Mouse (Mus musculus) left cerebral cortex, adult 2 months (tissue): ENCODE measurements at regions not wholly inside any gene's neighbourhood (a gene's known extent, or its start where the extent isn't known, plus 50 kb on each side); places are given as distances from the start of the nearest gene placed in this dataset.

Experiments used
- DNase-seq, 2 experiments: peaks; one replicate each; pipeline ENCODE4 v3.0.0; 2021 to 2022; ENCODE audit warnings: low spot score in 2 of 2, mixed read lengths in 1 of 2; ENCODE audit errors: extremely low spot score in 1 of 2
- H3K27ac ChIP-seq: fragments of 200-600 bp; 2 replicates; pipeline ENCODE4 v1.8.1; 2022
- H3K4me3 ChIP-seq: fragments of 200-600 bp; 2 replicates; pipeline ENCODE4 v1.8.1; 2022
- CTCF ChIP-seq: fragments of 200-600 bp; IDR thresholded peaks from 2 replicates; pipeline ENCODE4 v1.8.1; 2022; ENCODE audit warnings: antibody characterized with exemption, mild to moderate bottlenecking, moderate library complexity
- intact Hi-C: fragments of 180-260 bp; cut with DNase I; formaldehyde crosslinking; loops from one replicate; pipeline ENCODE4 v1.15.1; 2025

- peak in 1 of 2 experiments; percentile 27 for DNase-seq
- H3K4me3 ChIP-seq = no peak overlapping the region
These were observed 53.0 kb upstream of the Lars2 start for GRCm38 (mm10) chr9:123313726-123314125.

More at GRCm38 (mm10) chr9:123313726-123314125, 53.0 kb upstream of the Lars2 start:
- H3K27ac ChIP-seq = no peak overlapping the region
- intact Hi-C loops = no loop called here
- TF ChIP-seq CTCF = no peak
